Mouse (Mus musculus): ENCODE results near the gene Limd2.

- TF ChIP-seq GATA1 (IDR thresholded peaks at IDR 0.05; ENCODE audit: borderline replicate concordance, low read length) (no peak), FLI1 (IDR thresholded peaks at IDR 0.05; ENCODE audit: low read length) (no peak)
These were observed 32.9 kb upstream of the Limd2 start for GRCm38 (mm10) chr11:106193371-106194154.

All from megakaryocyte, embryonic 14.5 days (primary cell).